In genomic region chr1:97822203-97822602, GRCm38 (mm10) we compare ENCODE assay signal across 14 mouse cellular contexts.
"Had no signal": no experiment of that assay in that cellular context is flagged by ENCODE, and none has a peak within 500 bp of the region (broad histone marks: within the 10 kb centered on the region; RNA-seq: fewer than 3 reads in every experiment).

No protein-coding gene starts in this region.

- H3K4me1 ChIP-seq: limb, embryonic 12.5 days; neural tube, embryonic 15.5 days had no signal

- DNase-seq: kidney, adult 11 months; kidney, adult 9 months; kidney, postnatal 36 days; layer of hippocampus, adult 9-11 months; layer of hippocampus, postnatal 36 days; midbrain, embryonic 14.5 days; right cerebral cortex, adult 18-20 months; spleen, adult 18-20 months; thymus, postnatal 36 days had no signal

- H3K27me3 ChIP-seq: limb, embryonic 12.5 days; lung, embryonic 15.5 days; neural tube, embryonic 15.5 days had no signal

- H3K27ac ChIP-seq: kidney, postnatal 0 days; limb, embryonic 12.5 days; lung, embryonic 15.5 days; neural tube, embryonic 15.5 days had no signal

- H3K4me3 ChIP-seq: limb, embryonic 12.5 days; lung, embryonic 15.5 days; myocyte; neural tube, embryonic 15.5 days had no signal

- H3K36me3 ChIP-seq: limb, embryonic 12.5 days; lung, embryonic 15.5 days had no signal

- H3K9ac ChIP-seq: limb, embryonic 12.5 days; lung, embryonic 15.5 days; neural tube, embryonic 15.5 days had no signal

- H3K4me2 ChIP-seq: limb, embryonic 12.5 days; lung, embryonic 15.5 days; neural tube, embryonic 15.5 days had no signal

- H3K9me3 ChIP-seq: limb, embryonic 12.5 days; lung, embryonic 15.5 days; neural tube, embryonic 15.5 days had no signal
